Mouse (Mus musculus): Measurements from ENCODE around the gene Cenph.

DNA sequence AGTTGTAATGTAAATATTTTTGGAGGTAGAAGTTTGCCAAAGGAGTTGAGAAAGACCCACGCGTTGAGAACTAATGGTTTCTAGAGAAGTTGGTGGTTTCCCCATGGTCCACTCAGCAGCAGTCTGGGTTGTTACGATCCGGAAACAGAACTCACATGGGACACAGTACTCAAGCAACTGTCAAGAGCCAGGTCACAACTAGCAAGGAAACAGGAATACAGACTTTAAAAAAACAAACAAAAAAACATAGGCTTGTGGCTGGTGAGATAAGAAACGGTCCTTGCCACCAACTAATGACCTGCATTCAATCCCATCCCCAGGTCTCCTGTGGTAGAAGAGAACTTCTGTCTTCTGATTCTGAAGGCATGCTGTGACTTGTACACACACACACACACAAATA, 24.9 kb downstream of the Cenph start:
- no peak for TF ChIP-seq CTCF (IDR thresholded peaks at IDR 0.05; ENCODE audit: extremely low read depth, insufficient read length, insufficient replicate concordance, low read depth, low read length)
- no peak for TF ChIP-seq POLR2A (IDR thresholded peaks at IDR 0.05; ENCODE audit: low read depth, low read length)
